Mouse (Mus musculus): ENCODE measurements around the gene Kalrn.

DNA sequence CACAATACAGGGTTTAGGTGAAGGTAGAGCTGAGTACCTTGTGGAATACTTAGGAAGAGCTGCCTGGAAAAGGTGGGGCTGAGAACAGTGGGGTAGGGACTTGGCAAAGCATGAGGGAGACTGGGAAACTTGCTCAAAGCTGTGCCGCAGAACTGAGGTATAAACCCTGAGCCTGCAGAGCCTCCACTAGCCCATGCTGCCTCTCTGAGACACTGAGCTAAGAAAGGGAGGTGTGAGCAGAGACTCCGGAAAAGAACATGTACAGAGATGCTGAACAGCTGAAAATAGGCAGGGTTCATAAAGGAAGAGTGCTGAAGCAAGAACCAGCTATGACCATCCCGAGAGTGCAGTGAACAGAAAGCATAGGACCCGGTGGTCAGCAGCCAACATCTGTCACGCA is 103.0 kb downstream of the Kalrn start:
- TF ChIP-seq GATA1 (IDR thresholded peaks at IDR 0.05; ENCODE audit: low read length), result no peak
- no peak for TF ChIP-seq TAL1 (IDR thresholded peaks at IDR 0.05; ENCODE audit: low read length)
